Mouse (Mus musculus) kidney, embryonic 14.5 days (tissue): Measurements from ENCODE around the gene Ccdc155. TPM values are rescaled to one million over a fixed set of nuclear protein-coding genes. Genes with fewer than 3 reads are reported as not detected.

ENCODE experiments used
- ATAC-seq: fragments of 200-750 bp; cut with Nextera tagmentation; 2 replicates; pipeline ENCODE4 v1.8.0; 2017; ENCODE audit warnings: moderate number of reproducible peaks, mild to moderate bottlenecking, moderate TSS enrichment, moderate library complexity; ENCODE audit not compliant: low FRiP score, low TSS enrichment
- H3K27ac ChIP-seq: fragments of 300-500 bp; sonication (generic); 2 replicates; pipeline ENCODE4 v1.5.1; 2014; ENCODE audit warnings: low read depth, mild to moderate bottlenecking, low read length, moderate library complexity, mixed read lengths
- H3K27me3 ChIP-seq: fragments of 300-500 bp; sonication (generic); 2 replicates; pipeline ENCODE4 v1.6.1; 2014; ENCODE audit warnings: mild to moderate bottlenecking, low read length; ENCODE audit not compliant: control insufficient read depth, insufficient read depth
- H3K36me3 ChIP-seq: fragments of 300-500 bp; sonication (generic); 2 replicates; pipeline ENCODE4 v1.6.1; 2014; ENCODE audit warnings: low read length, mixed read lengths; ENCODE audit not compliant: control insufficient read depth, insufficient read depth
- H3K4me1 ChIP-seq: fragments of 300-500 bp; sonication (generic); 2 replicates; pipeline ENCODE4 v1.6.1; 2014; ENCODE audit warnings: low read length, mixed read lengths; ENCODE audit not compliant: control insufficient read depth, insufficient read depth
- H3K4me2 ChIP-seq: fragments of 300-500 bp; sonication (generic); replicated peaks from 2 replicates; pipeline ENCODE4 v1.6.1; 2014; ENCODE audit warnings: low read depth, mild to moderate bottlenecking, low read length
- H3K4me3 ChIP-seq: fragments of 300-500 bp; sonication (generic); 2 replicates; pipeline ENCODE4 v1.5.1; 2014; ENCODE audit warnings: mild to moderate bottlenecking, low read length
- H3K9ac ChIP-seq: fragments of 300-500 bp; sonication (generic); 2 replicates; pipeline ENCODE4 v1.6.1; 2014; ENCODE audit warnings: low read depth, mild to moderate bottlenecking, low read length, moderate library complexity
- H3K9me3 ChIP-seq: fragments of 300-500 bp; sonication (generic); 2 replicates; pipeline ENCODE4 v1.6.1; 2016; ENCODE audit warnings: low read length; ENCODE audit not compliant: control insufficient read depth
- WGBS: fragments of 180-500 bp; shearing (Covaris S2); extraction: QIAGEN DNeasy Blood & Tissue Kit; methylation state at CpG from one replicate; pipeline ENCODE4 v1.1.7; 2014; 5-methylcytosine and 5-hydroxymethylcytosine counted together
- polyA plus RNA-seq: library from polyadenylated mRNA; unstranded; fragments of >200 nt; fragmentation: Nextera tagmentation; extraction: Ambion mirVana; gene quantifications from 2 replicates; pipeline ENCODE4 v1.2.1, GENCODE M21; 2014

Gene Ccdc155
- polyA plus RNA-seq, 1 experiment from 2014 or later, result 0.93 TPM

DNA sequence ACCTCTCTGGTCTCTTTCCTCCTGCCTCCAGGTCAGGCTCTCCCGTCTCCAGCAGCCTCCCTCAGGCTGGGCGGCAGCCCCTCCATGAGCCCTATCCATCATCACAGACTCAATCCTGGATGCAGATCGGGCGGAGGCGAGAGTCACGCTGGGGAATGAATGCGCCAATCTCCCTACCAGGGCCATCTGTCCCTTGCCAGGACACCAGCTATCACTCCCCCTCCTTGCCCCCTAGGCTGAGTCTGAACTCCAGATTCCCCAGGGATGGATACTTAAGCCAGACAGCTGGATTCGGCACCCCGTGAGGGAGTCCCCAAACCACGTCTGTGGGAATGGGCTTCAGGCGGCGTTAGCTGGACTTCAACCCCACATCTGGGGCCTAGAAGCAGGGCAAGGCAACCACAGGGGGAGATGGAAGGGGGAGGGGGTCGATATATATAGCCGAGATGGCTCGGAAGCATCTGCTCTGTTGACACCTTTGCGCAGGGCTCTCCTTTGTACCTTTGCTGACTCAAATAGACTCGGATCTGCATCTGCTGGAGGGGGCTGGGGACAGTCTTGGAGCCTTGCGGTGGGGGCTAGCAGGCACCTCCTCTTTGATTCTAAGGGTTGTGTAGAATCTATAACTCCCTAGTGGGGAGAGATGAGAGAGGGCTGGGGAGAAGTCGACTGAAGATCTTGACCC lies 36.8 kb downstream of the Ccdc155 start:
- Histone ChIP-seq H3K4me1 (peaks cover 4% of the 10 kb centered on the region; the same call in 1 of the 2 replicates), H3K4me3 (no peak overlapping the region), H3K36me3 (no peaks in the 10 kb centered on the region), H3K27me3 (peaks cover 70% of the 10 kb centered on the region), H3K4me2 (no peak overlapping the region), H3K27ac (no peak overlapping the region), H3K9ac (no peak overlapping the region), H3K9me3 (peaks cover 20% of the 10 kb centered on the region)
- 3% methylated on average over 19 of the region's 19 CpGs for WGBS
- ATAC-seq, result no peak

DNA sequence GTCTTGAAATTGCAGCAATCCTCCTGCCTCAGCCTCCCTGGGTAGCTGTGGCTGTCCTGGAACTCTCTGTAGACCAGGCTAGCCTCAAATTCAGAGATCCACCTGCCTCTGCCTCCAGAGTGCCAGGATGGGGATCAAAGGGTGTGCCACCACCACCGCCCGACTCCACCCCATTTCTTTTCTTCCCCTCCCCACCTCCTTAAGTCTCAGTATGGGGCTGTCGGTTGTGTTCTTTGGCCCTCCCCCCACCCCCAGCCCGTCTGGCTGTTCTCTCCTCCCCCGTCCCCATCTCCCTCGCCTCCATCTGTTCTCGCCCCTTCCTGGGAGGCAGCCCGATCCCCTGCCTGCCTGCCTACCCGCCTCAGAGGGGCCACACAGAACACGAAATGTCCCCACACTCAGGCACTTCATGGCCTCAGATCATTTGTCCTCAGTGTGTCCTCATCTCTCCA lies 37.7 kb downstream of the Ccdc155 start:
- H3K9me3 ChIP-seq, result peaks cover 20% of the 10 kb centered on the region
- H3K4me3 ChIP-seq, result no peak overlapping the region
- H3K4me1 ChIP-seq, result peaks cover 4% of the 10 kb centered on the region; the same call in 1 of the 2 replicates
- WGBS, result 22% methylated on average over 7 of the region's 10 CpGs
- no peak overlapping the region for H3K4me2 ChIP-seq
- H3K36me3 ChIP-seq, result no peaks in the 10 kb centered on the region
- H3K9ac ChIP-seq, result no peak overlapping the region
- peaks cover 72% of the 10 kb centered on the region for H3K27me3 ChIP-seq
- no peak overlapping the region for H3K27ac ChIP-seq
- ATAC-seq, result no peak

GRCm38 (mm10) chr7:45165701-45166100 lies 39.0 kb downstream of the Ccdc155 start:
- peaks cover 20% of the 10 kb centered on the region for H3K9me3 ChIP-seq
- H3K4me3 ChIP-seq, result no peak overlapping the region
- H3K4me2 ChIP-seq, result no peak overlapping the region
- 43% methylated on average over 11 of the region's 11 CpGs for WGBS
- H3K36me3 ChIP-seq, result peaks cover 2% of the 10 kb centered on the region; the same call in 1 of the 2 replicates
- H3K9ac ChIP-seq, result no peak overlapping the region
- no peak for ATAC-seq
- peaks cover 4% of the 10 kb centered on the region for H3K4me1 ChIP-seq
- H3K27ac ChIP-seq, result no peak overlapping the region
- H3K27me3 ChIP-seq, result peaks cover 71% of the 10 kb centered on the region

- ATAC-seq, result no peak
- Histone ChIP-seq H3K9ac (no peak overlapping the region), H3K36me3 (peaks cover 4% of the 10 kb centered on the region; the same call in 1 of the 2 replicates), H3K27me3 (peaks cover 71% of the 10 kb centered on the region), H3K4me1 (peaks cover 4% of the 10 kb centered on the region), H3K4me2 (no peak overlapping the region), H3K27ac (no peak overlapping the region), H3K9me3 (peaks cover 12% of the 10 kb centered on the region), H3K4me3 (no peak overlapping the region)
- 68% methylated on average over 5 of the region's 5 CpGs for WGBS
Measured at GRCm38 (mm10) chr7:45164833-45165232, 39.9 kb downstream of the Ccdc155 start.

DNA sequence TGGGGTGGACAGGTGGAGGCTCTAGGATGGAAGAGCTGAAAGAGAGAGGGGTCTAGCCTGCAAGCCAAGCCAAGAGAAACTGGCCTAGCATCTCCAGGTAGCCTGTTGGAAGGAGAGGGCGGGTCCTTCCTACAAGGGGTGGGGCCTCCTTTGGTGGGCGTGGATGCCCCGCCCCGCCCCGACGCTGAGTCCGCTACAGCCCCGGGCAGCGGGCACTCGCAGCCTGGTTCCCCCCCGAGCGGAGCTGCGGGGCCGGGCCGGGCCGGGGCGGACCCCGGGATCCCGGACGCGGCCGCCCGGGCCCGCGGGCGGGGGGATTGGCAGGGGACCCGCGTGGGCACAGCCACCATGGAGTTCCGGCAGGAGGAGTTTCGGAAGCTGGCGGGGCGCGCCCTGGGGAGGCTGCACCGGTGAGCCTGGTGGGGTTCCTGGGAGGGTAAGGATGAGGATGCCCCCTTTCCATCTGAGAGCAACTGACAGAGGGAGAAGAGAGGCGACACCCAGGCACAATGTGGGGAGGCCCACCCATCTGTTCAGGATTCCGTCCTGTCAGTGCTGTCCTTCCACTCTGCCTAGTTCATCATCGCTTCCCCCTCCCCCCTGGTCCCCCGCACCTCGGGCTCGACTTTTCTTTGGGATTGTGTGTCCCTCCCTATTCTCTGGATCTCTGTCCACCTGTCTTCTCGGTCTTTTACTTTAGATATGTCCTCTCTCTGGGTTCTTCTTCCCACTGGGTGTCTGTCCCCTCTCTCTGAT lies 40.8 kb downstream of the Ccdc155 start, which contains the start of gene Slc17a7:
TSS of gene Slc17a7 (plus strand) at position 215 of the 756 bp plus-strand sequence.
- H3K36me3 ChIP-seq, result peaks cover 7% of the 10 kb centered on the region; the same call in 1 of the 2 replicates
- H3K4me2 ChIP-seq, result peak within 1 kb of the TSS; percentile 64
- 4% methylated on average over 38 of the region's 41 CpGs for WGBS
- peaks cover 64% of the 10 kb centered on the region for H3K27me3 ChIP-seq
- ATAC-seq, result no peak
- H3K9me3 ChIP-seq, result peaks cover 3% of the 10 kb centered on the region; the same call in 1 of the 2 replicates
- H3K9ac ChIP-seq, result peak within 1 kb of the TSS; percentile 56
- H3K4me3 ChIP-seq, result peak within 1 kb of the TSS; percentile 44
- H3K27ac ChIP-seq, result no peak within 1 kb of the TSS
- H3K4me1 ChIP-seq, result peaks cover 4% of the 10 kb centered on the region

DNA sequence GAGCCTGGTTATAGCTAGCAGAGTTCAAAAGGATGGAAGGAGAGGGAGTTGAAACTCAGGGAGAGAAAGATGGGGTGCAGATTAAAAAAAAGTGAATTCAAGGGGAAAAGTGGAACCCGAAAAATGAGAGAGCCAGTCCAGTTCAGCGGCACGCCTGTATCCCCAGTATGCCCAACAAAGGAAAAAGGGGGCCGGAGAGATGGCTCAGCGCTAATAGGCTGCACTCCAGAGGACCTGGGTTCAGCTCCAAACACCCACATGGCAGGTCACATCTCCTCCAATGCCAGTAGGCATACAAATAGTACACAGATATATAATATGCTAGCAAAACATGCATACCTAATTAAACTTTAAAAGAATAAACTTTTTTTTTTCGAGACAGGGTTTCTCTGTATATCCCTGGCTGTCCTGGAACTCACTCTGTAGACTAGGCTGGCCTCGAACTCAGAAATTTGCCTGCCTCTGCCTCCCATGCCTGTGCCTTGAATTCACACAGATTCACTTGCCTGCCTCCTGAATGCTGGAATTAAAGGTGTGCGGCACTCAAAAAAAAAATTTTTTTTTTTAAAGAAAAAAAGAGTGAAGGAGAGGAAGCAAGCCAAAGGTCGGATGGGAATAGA lies 41.6 kb downstream of the Ccdc155 start:
- WGBS, result 75% methylated on average over 9 of the region's 9 CpGs
- peaks cover 56% of the 10 kb centered on the region for H3K27me3 ChIP-seq
- H3K4me2 ChIP-seq, result no peak overlapping the region

DNA sequence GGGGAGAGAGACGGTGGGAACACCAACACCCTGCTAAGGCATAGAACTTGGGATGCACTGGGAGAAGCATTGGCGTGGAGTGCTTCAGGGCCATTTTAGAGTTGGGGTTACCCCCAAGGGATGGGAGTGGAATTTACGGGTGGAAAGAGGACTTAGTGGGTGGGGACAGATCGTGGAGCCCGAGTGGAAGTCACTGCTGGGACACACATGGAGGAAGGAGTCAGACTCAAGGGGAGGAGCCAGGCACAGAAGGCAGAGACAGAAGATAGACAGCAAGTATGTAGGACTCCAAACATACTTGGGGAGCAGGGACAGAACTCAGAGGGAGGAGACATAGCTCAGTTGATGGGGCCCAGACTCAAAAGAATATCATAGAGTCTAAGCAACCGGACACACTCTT lies 42.1 kb downstream of the Ccdc155 start:
- ATAC-seq, result no peak; the same call in 1 of the 2 replicates
- Histone ChIP-seq H3K4me2 (peak overlapping the region; percentile 75), H3K27me3 (peaks cover 50% of the 10 kb centered on the region), H3K36me3 (peaks cover 13% of the 10 kb centered on the region; the same call in 1 of the 2 replicates), H3K4me1 (peaks cover 4% of the 10 kb centered on the region), H3K9ac (no peak overlapping the region), H3K4me3 (peak overlapping the region; percentile 34), H3K9me3 (no peaks in the 10 kb centered on the region), H3K27ac (no peak overlapping the region)
- 27% methylated on average over 6 of the region's 6 CpGs for WGBS

More for the DNA sequence above, 41.6 kb downstream of the Ccdc155 start:
- Histone ChIP-seq H3K4me1 (peaks cover 4% of the 10 kb centered on the region), H3K9ac (no peak overlapping the region), H3K4me3 (0 out of 2 replicates have a peak overlapping the region, but pooled peaks have one; percentile 44), H3K27ac (no peak overlapping the region), H3K36me3 (peaks cover 13% of the 10 kb centered on the region; the same call in 1 of the 2 replicates), H3K9me3 (no peaks in the 10 kb centered on the region)
- no peak for ATAC-seq

DNA sequence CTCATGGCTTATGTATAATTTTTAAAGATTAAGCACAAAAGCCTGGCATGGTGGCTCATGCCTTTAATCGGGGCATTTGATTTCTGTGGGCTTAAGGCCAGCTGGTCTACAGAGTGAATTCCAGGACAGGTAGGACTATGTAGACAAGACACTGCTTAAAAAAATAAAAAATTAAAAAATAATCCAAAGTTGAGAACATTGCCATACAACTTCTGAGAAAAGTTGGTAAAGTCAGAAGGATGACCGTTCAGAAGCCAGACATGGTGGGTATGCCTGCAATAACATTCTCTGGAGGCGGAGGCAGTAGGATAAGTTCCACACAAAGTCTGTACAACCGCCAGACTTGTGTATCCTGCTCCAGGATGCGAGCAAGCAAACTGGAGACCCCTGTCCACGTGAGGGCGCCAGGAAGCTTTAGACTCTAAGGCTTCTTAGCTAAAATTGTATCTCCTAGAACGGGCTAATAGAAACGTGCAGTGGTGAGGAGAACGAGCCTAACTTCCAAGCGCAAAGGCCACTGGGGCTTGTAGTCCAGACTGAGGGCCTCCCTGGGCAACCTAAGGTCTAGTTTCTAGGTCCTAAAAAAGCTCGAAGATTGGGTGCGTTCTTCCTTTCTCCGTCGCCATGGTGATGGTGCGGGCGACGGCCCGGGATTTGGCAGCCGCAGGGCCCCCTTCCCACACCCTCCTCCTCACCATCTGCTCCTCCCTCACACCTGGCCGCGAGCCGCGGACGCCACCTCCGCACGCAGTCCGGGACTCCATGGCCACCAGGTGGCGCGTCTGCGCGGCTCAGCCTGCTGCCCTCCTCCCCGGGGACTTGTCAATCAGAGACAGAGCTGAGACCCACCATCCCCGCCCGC lies 42.8 kb downstream of the Ccdc155 start:
- Histone ChIP-seq H3K4me1 (peaks cover 4% of the 10 kb centered on the region), H3K4me2 (peak overlapping the region; percentile 75), H3K27me3 (peaks cover 44% of the 10 kb centered on the region), H3K9ac (peak overlapping the region; percentile 5; the same call in 1 of the 2 replicates), H3K36me3 (peaks cover 16% of the 10 kb centered on the region; the same call in 1 of the 2 replicates), H3K27ac (no peak overlapping the region), H3K4me3 (peak overlapping the region; percentile 34), H3K9me3 (no peaks in the 10 kb centered on the region)
- peak; percentile 92 for ATAC-seq
- 4% methylated on average over 35 of the region's 35 CpGs for WGBS
